Mouse (Mus musculus): ENCODE data around the gene Arhgef18.

Arhgef18 gene

DNA sequence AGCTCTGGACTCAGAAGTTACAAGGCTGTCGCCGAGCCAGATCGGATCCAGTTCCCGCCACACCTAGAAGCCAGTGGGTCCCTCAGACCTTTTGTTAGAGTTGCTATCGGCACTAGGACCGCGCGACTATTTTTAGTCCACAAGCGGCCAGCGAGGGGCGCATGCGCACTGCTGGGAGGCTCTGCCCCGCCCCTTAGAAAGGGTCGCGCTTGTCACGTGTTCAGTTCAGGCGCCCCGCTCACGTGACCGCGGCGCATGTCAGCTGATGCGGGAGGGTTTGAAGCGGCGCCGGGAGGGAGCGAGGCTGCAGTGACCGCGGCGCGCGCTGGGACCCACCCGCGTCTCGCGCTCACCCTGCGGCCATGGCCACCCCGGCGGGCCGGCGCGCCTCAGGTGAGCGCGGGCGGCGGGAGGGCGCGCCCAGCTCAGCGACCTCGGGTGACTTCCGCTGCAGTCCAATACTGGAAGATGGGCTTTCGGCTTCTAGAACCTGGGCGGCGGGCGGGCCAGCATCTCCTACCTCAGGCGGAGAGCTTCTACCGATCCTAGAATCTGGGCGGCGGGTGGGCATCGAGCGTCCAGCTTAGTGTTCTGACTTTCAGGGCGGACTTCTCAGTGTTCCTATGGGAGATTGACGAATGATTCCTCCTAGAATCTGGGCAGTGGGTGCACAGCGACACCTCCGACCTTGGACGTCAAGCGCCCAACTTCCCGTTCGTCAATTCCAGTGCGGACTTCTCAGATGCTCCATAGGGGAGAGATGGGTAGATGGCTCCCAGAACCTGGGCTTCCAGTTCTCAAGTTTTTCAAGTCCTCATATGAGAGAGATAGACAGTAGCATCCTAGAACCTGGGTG, 107.7 kb downstream of the Arhgef18 start, which contains the start of gene Mcoln1:
Gene Mcoln1 (plus strand): TSS at position 223 of the 856 bp plus-strand sequence.
- peak; percentile 97 to 99 for DNase-seq (ENCODE audit: low spot score in 2 of 2)

DNA sequence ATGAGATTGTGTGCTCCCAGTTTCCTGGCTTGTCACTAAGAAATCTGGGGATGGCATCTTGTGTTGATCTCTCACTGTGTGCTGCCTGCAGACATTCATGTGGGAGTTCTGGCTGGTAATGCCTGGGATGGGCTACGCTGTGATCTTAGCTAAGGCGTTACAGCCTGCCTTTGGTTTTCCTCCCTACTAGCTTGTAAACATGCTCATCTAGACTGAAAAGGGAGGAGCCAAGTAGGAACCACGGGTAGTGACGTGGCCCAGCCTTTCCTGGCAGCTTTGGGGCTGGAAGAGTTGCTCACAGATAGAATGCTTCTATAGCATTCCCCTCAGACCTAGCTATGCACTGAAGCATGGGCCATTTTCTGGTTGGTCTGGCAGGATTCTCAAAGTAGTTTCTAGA, 109.4 kb downstream of the Arhgef18 start:
- no peak for DNase-seq (ENCODE audit: low spot score in 2 of 2)
